Mouse (Mus musculus): Measurements from ENCODE around the gene Gse1. TPM values are rescaled to one million over a fixed set of nuclear protein-coding genes. Genes with fewer than 3 reads are reported as not detected.

The Gse1 gene
- total and polyA plus RNA-seq, 2 experiments from 2014 or later: 15.9 to 48.2 TPM

DNA sequence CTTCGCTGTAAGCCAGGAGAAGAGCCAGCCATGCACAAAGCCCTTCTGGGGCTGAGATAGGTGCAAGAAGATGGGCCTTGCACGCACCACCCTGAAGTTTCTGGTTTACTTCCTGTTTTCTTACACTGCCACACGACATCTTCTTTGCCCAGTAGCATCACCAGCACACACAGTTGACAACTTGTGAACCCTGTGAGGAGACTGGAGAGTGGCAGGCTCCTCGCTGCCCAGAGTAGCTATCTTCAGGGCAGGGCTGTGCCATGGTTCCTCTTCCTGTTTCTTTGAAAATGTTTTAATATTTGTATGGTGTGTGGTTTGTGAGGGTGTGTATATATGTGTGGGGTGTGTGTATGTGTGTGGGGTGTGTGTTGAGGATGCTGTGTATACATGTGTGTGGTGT, 84.2 kb downstream of the Gse1 start:
- Histone ChIP-seq H3K9ac (no peak overlapping the region), H3K9me3 (ENCODE audit: low read length) (no peaks in the 10 kb centered on the region), H3K4me2 (ENCODE audit: low read depth) (no peak overlapping the region), H3K4me3 (ENCODE audit: low read depth, low read length) (no peak overlapping the region), H3K27ac (ENCODE audit: low read depth, low read length) (no peak overlapping the region), H3K27me3 (ENCODE audit: insufficient read depth, low read length) (no peaks in the 10 kb centered on the region), H3K4me1 (ENCODE audit: insufficient read depth) (peaks cover 26% of the 10 kb centered on the region), H3K36me3 (ENCODE audit: insufficient read depth) (no peaks in the 10 kb centered on the region)
- 79% methylated on average over 4 of the region's 4 CpGs for WGBS
- no peak for DNase-seq
- TF ChIP-seq CTCF (IDR thresholded peaks at IDR 0.05; ENCODE audit: low read depth): no peak
- ATAC-seq: no peak

DNA sequence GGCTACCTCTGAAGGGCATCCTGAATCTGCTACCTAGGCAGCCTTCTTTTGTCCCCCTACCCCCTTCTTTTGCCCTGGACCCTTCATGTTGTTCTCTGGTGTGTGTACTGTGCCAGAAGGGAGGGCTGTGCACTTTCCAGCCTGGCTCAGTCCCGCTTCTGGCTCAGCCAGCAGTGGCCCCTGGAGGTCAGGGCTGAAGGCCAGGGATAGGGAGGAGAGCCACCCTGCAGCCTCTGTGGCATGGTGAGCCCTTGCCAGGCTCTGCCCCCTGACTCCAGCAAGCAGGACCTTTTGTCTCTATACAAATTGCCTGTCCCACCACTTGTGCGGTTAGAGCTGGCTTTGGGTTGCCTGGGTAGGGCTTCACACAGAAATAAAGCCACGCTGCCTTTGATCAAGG, 85.4 kb downstream of the Gse1 start:
- Histone ChIP-seq H3K27me3 (ENCODE audit: insufficient read depth, low read length) (no peaks in the 10 kb centered on the region), H3K4me1 (ENCODE audit: insufficient read depth) (peaks cover 14% of the 10 kb centered on the region), H3K36me3 (ENCODE audit: insufficient read depth) (no peaks in the 10 kb centered on the region), H3K4me2 (ENCODE audit: low read depth) (no peak overlapping the region), H3K9me3 (ENCODE audit: low read length) (no peaks in the 10 kb centered on the region), H3K9ac (no peak overlapping the region), H3K27ac (ENCODE audit: low read depth, low read length) (no peak overlapping the region), H3K4me3 (ENCODE audit: low read depth, low read length) (no peak overlapping the region)
- 53% methylated on average over 3 of the region's 3 CpGs for WGBS
- DNase-seq (no peak), ATAC-seq (no peak)
- no peak for TF ChIP-seq CTCF (IDR thresholded peaks at IDR 0.05; ENCODE audit: low read depth)

DNA sequence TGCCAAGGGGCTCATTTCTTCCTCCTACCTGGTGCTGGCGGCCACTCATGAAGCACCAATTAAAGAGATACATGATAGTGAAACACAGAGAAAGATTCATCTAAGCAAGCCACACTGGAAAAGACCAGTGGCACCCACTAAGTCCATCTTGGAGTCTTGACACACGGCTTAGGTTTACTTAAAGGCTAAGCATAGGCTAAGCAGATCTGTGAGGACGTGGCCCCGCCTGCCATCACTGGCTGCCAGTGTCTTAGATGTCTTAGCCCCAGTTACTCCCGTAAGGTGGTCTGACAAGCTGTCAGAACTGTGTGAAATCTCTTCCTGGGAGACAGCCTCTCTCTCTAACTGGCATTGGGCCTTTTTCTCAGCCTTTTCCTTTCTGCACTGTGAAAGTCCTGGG, 86.7 kb downstream of the Gse1 start:
- DNase-seq (no peak), ATAC-seq (no peak)
- Histone ChIP-seq H3K27me3 (ENCODE audit: insufficient read depth, low read length) (no peaks in the 10 kb centered on the region), H3K4me1 (ENCODE audit: insufficient read depth) (peaks cover 3% of the 10 kb centered on the region; the same call in 1 of the 2 replicates), H3K9me3 (ENCODE audit: low read length) (no peaks in the 10 kb centered on the region), H3K9ac (no peak overlapping the region), H3K27ac (ENCODE audit: low read depth, low read length) (no peak overlapping the region), H3K4me3 (ENCODE audit: low read depth, low read length) (no peak overlapping the region), H3K4me2 (ENCODE audit: low read depth) (no peak overlapping the region), H3K36me3 (ENCODE audit: insufficient read depth) (no peaks in the 10 kb centered on the region)
- WGBS: 76% methylated on average over 5 of the region's 5 CpGs
- TF ChIP-seq CTCF (IDR thresholded peaks at IDR 0.05; ENCODE audit: low read depth): no peak

DNA sequence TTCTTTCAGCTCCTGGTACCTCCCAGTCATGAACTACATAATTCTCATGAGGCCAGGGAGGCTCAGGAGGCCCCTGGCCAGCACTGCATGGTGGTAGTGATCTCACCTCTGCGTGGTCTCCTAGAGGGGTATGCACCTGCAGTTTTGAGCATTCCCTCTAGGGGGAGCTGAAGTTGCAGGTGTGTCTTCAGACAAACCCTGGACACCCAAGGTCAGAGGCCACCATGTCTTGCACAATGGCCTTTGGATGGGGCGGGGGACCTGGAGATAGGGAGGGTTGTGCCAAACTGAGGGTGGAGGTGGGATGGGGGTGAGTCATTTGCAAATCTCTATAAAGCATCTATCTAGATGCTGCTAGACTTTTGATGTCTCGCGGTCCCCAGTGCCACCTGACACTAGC, 87.4 kb downstream of the Gse1 start:
- DNase-seq: no peak
- 89% methylated on average over 4 of the region's 4 CpGs for WGBS
- no peak overlapping the region for H3K9ac ChIP-seq

DNA sequence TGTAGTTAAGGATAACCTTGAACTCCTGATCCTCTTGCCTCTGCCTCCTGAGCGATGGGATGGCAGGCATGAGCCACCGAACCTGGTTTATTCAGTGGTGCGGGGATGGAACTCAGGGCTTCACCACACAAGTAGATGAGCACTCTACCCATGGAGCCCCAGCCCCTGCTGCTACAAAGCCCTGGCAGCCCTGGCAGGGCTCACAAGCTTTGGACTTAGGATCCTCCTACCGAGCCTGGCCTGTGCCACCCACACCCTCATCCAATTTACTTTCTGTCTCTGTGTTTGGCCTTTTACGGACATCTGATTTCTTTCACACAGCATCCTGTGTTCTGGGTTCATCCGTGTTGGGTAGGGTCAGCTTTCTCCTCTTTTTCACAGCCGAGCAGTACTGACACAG, 88.5 kb downstream of the Gse1 start:
- no peak overlapping the region for H3K4me2 ChIP-seq (ENCODE audit: low read depth)
- H3K4me1 ChIP-seq (ENCODE audit: insufficient read depth): no peaks in the 10 kb centered on the region
- no peak overlapping the region for H3K4me3 ChIP-seq (ENCODE audit: low read depth, low read length)
- H3K9ac ChIP-seq: no peak overlapping the region
- TF ChIP-seq CTCF (IDR thresholded peaks at IDR 0.05; ENCODE audit: low read depth): no peak
- H3K36me3 ChIP-seq (ENCODE audit: insufficient read depth): no peaks in the 10 kb centered on the region
- no peaks in the 10 kb centered on the region for H3K9me3 ChIP-seq (ENCODE audit: low read length)
- H3K27ac ChIP-seq (ENCODE audit: low read depth, low read length): 0 out of 2 replicates have a peak overlapping the region, but pooled peaks have one; percentile 57
- no peaks in the 10 kb centered on the region for H3K27me3 ChIP-seq (ENCODE audit: insufficient read depth, low read length)
- peak; percentile 57 for DNase-seq
- WGBS: 70% methylated on average over 7 of the region's 7 CpGs
- peak; percentile 45; the same call in 1 of the 2 replicates for ATAC-seq

More for the DNA sequence above, 87.4 kb downstream of the Gse1 start:
- Histone ChIP-seq H3K27me3 (ENCODE audit: insufficient read depth, low read length) (no peaks in the 10 kb centered on the region), H3K27ac (ENCODE audit: low read depth, low read length) (no peak overlapping the region), H3K4me1 (ENCODE audit: insufficient read depth) (no peaks in the 10 kb centered on the region), H3K9me3 (ENCODE audit: low read length) (no peaks in the 10 kb centered on the region), H3K4me2 (ENCODE audit: low read depth) (no peak overlapping the region), H3K4me3 (ENCODE audit: low read depth, low read length) (no peak overlapping the region), H3K36me3 (ENCODE audit: insufficient read depth) (no peaks in the 10 kb centered on the region)
- TF ChIP-seq CTCF (IDR thresholded peaks at IDR 0.05; ENCODE audit: low read depth): no peak; the same call in none of the 2 replicates
- no peak for ATAC-seq

DNA sequence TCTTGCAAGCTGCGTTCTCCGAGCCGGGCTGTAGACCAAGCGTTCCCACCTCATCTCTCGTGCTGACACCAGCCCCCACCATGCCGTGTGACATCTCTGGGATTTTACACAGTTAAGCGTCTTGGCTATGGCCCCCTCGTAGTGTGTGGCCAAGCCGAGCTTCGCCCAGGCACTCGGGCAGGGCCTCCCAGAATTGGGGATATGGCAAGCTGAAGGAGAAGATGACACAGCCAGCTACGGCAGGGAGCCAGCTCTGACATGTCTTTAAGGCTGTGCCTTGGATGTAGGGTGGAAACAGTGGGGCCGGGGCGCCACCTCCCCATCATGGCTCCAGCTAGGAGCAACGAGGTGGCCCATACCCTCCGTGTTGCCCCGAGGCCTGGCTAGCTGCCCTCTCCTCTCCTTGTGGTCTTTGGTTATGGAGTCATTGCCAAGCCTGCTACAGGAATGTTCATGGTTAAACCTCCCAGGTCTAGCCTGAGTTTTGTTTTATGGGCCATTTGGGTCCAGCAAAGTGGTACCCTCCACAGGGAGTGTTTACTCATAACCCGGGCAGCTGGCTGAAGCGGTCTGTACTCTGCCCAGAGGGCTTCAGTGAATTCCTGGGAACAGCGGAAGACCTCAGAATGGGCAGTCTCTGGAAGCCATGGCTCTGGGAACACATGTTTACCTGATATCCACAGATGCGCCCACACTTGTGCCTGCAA, 89.0 kb downstream of the Gse1 start:
- no peak overlapping the region for H3K27ac ChIP-seq (ENCODE audit: low read depth, low read length)
- no peaks in the 10 kb centered on the region for H3K27me3 ChIP-seq (ENCODE audit: insufficient read depth, low read length)
- H3K9me3 ChIP-seq (ENCODE audit: low read length): no peaks in the 10 kb centered on the region
- no peak overlapping the region for H3K9ac ChIP-seq
- H3K4me2 ChIP-seq (ENCODE audit: low read depth): no peak overlapping the region
- no peaks in the 10 kb centered on the region for H3K4me1 ChIP-seq (ENCODE audit: insufficient read depth)
- TF ChIP-seq CTCF (IDR thresholded peaks at IDR 0.05; ENCODE audit: low read depth): no peak
- ATAC-seq (peak; percentile 86), DNase-seq (peak; percentile 72)
- no peak overlapping the region for H3K4me3 ChIP-seq (ENCODE audit: low read depth, low read length)
- 71% methylated on average over 21 of the region's 21 CpGs for WGBS
- no peaks in the 10 kb centered on the region for H3K36me3 ChIP-seq (ENCODE audit: insufficient read depth)

DNA sequence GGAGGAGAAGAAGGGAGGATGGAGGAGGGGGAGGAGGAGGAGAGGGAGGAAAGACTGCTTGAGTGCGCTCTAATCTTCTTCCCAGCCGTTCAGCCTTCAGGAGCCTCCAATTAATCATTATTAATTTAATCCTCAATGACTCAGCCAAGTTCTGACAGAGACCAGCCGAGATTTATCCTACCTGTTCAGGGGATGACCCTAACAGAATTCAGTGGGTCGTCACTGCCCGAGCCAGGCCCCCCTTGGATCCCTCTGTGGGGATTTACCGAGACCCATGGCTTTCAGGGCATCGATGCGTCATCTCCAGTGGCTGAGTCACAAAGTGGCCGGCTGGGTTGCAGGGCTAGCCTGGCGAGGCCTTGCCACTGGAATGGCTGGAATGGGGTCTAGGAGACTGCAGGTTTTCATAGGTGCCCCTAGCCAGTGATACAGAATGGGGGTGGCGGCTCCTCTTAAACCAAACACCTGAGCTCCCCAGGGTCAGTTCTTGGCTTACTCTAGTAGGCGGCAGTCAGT, 90.3 kb downstream of the Gse1 start:
- ATAC-seq: no peak
- no peaks in the 10 kb centered on the region for H3K9me3 ChIP-seq (ENCODE audit: low read length)
- no peak overlapping the region for H3K4me2 ChIP-seq (ENCODE audit: low read depth)
- no peak overlapping the region for H3K9ac ChIP-seq
- no peaks in the 10 kb centered on the region for H3K36me3 ChIP-seq (ENCODE audit: insufficient read depth)
- WGBS: 65% methylated on average over 12 of the region's 12 CpGs
- no peaks in the 10 kb centered on the region for H3K27me3 ChIP-seq (ENCODE audit: insufficient read depth, low read length)
- 0 out of 2 replicates have a peak, but pooled peaks cover 3% of the 10 kb centered on the region for H3K4me1 ChIP-seq (ENCODE audit: insufficient read depth)
- H3K27ac ChIP-seq (ENCODE audit: low read depth, low read length): no peak overlapping the region
- H3K4me3 ChIP-seq (ENCODE audit: low read depth, low read length): no peak overlapping the region
- no peak for TF ChIP-seq CTCF (IDR thresholded peaks at IDR 0.05; ENCODE audit: low read depth)
- DNase-seq: no peak
